16 mouse cellular contexts compared by ENCODE assay signal in genomic region chr16:96685065-96685464, GRCm38 (mm10).
"Had no signal": no experiment of that assay in that cellular context is flagged by ENCODE, and none has a peak within 500 bp of the region (broad histone marks: within the 10 kb centered on the region; RNA-seq: fewer than 3 reads in every experiment).

No protein-coding gene starts in this region.

- H3K4me3 ChIP-seq: limb, embryonic 12.5 days; limb, embryonic 15.5 days; megakaryocyte, embryonic 14.5 days; midbrain, embryonic 12.5 days; myocyte; neural tube, embryonic 13.5 days; stomach, embryonic 15.5 days had no signal

- H3K9me3 ChIP-seq: limb, embryonic 12.5 days; limb, embryonic 15.5 days; megakaryocyte, embryonic 14.5 days; midbrain, embryonic 12.5 days; neural tube, embryonic 13.5 days; stomach, embryonic 15.5 days had no signal

- ATAC-seq: intestine, postnatal 0 days; liver, postnatal 0 days; lung, postnatal 0 days had no signal

- H3K36me3 ChIP-seq: limb, embryonic 12.5 days; limb, embryonic 15.5 days; midbrain, embryonic 12.5 days; neural tube, embryonic 13.5 days; stomach, embryonic 15.5 days had no signal

- H3K27ac ChIP-seq: kidney, postnatal 0 days; limb, embryonic 12.5 days; limb, embryonic 15.5 days; liver, embryonic 14.5 days; macrophage; midbrain, embryonic 12.5 days; neural tube, embryonic 13.5 days; stomach, embryonic 15.5 days had no signal

- H3K9ac ChIP-seq: limb, embryonic 12.5 days; limb, embryonic 15.5 days; liver, embryonic 14.5 days; liver, postnatal 0 days; lung, embryonic 14.5 days; midbrain, embryonic 12.5 days; neural tube, embryonic 13.5 days; stomach, embryonic 15.5 days had no signal

- H3K27me3 ChIP-seq: limb, embryonic 12.5 days; limb, embryonic 15.5 days; midbrain, embryonic 12.5 days; neural tube, embryonic 13.5 days; stomach, embryonic 15.5 days had no signal

- H3K4me1 ChIP-seq: limb, embryonic 15.5 days; megakaryocyte, embryonic 14.5 days; neural tube, embryonic 13.5 days; stomach, embryonic 15.5 days had no signal

- DNase-seq: right cerebral cortex, postnatal 25 days had no signal

- H3K4me2 ChIP-seq: limb, embryonic 12.5 days; limb, embryonic 15.5 days; liver, embryonic 11.5 days; lung, embryonic 14.5 days; midbrain, embryonic 12.5 days; neural tube, embryonic 13.5 days; stomach, embryonic 15.5 days had no signal
